Mouse (Mus musculus) lung, embryonic 14.5 days (tissue): ENCODE results near the gene Zmynd10. TPM values are rescaled to one million over a fixed set of nuclear protein-coding genes. Genes with fewer than 3 reads are reported as not detected.

Experiments used
- ATAC-seq: fragments of 200-750 bp; cut with Nextera tagmentation; 2 replicates; pipeline ENCODE4 v1.8.0; 2017; ENCODE audit warnings: mild to moderate bottlenecking, moderate TSS enrichment, moderate library complexity; ENCODE audit not compliant: insufficient read depth
- DNase-seq: peaks from one replicate; pipeline ENCODE4 v3.0.0-alpha.2; 2015
- H3K27ac ChIP-seq: fragments of 300-500 bp; sonication (generic); 2 replicates; pipeline ENCODE4 v1.5.1; 2014; ENCODE audit warnings: low read depth, mild to moderate bottlenecking, moderate library complexity
- H3K27me3 ChIP-seq: fragments of 300-500 bp; sonication (generic); 2 replicates; pipeline ENCODE4 v1.6.1; 2014; ENCODE audit warnings: low read length, control low read depth; ENCODE audit not compliant: insufficient read depth
- H3K36me3 ChIP-seq: fragments of 300-500 bp; sonication (generic); 2 replicates; pipeline ENCODE4 v1.6.1; 2014; ENCODE audit warnings: control low read depth; ENCODE audit not compliant: insufficient read depth
- H3K4me1 ChIP-seq: fragments of 300-500 bp; sonication (generic); 2 replicates; pipeline ENCODE4 v1.6.1; 2014; ENCODE audit warnings: antibody characterized with exemption, control low read depth; ENCODE audit not compliant: insufficient read depth
- H3K4me2 ChIP-seq: fragments of 300-500 bp; sonication (generic); 2 replicates; pipeline ENCODE4 v1.6.1; 2014; ENCODE audit warnings: mild to moderate bottlenecking
- H3K4me3 ChIP-seq: fragments of 300-500 bp; sonication (generic); 2 replicates; pipeline ENCODE4 v1.5.1; 2014; ENCODE audit warnings: low read depth, low read length
- H3K9ac ChIP-seq: fragments of 300-500 bp; sonication (generic); 2 replicates; pipeline ENCODE4 v1.6.1; 2014
- H3K9me3 ChIP-seq: fragments of 300-500 bp; sonication (generic); 2 replicates; pipeline ENCODE4 v1.6.1; 2016; ENCODE audit warnings: low read depth, low read length, control low read depth
- CTCF ChIP-seq: IDR thresholded peaks from 2 replicates; pipeline ENCODE4 v1.5.1; 2016; ENCODE audit warnings: antibody characterized with exemption, low read depth
- WGBS: fragments of 180-500 bp; shearing (Covaris S2); extraction: QIAGEN DNeasy Blood & Tissue Kit; methylation state at CpG from one replicate; pipeline ENCODE4 v1.1.7; 2014; 5-methylcytosine and 5-hydroxymethylcytosine counted together
- polyA plus RNA-seq: library from polyadenylated mRNA; unstranded; fragments of >200 nt; fragmentation: Nextera tagmentation; extraction: Ambion mirVana; gene quantifications from 2 replicates; pipeline ENCODE4 v1.2.1, GENCODE M21; 2014

The Zmynd10 gene
- polyA plus RNA-seq, 1 experiment from 2014 or later: 1.1 TPM

DNA sequence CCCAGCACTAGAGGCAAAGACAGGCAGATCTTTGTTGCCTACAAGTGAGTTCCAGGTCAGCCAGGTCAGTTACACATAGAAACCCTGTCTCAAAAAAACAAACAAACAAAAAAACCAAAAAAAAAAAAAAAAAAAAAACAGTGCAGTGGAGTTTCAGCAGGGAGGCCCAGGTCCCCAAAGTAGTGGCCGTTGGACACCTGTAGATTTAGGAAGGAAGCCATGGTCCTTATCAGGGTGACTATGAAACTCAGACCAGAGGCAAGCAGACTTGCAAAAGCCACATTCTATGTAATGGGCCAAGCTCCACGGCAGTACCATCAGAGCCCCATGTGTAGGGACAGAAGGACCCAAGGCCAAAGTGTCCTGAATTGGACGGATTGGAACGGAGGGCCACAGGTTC is 34.5 kb downstream of the Zmynd10 start:
- peaks cover 18% of the 10 kb centered on the region; the same call in 1 of the 2 replicates for H3K36me3 ChIP-seq
- H3K4me2 ChIP-seq: peak overlapping the region; percentile 73
- TF ChIP-seq CTCF: no peak
- WGBS: 60% methylated on average over 4 of the region's 4 CpGs
- no peaks in the 10 kb centered on the region for H3K27me3 ChIP-seq
- peaks cover 4% of the 10 kb centered on the region for H3K4me1 ChIP-seq
- H3K4me3 ChIP-seq: peak overlapping the region; percentile 51
- no peaks in the 10 kb centered on the region for H3K9me3 ChIP-seq
- H3K27ac ChIP-seq: peak overlapping the region; percentile 93
- ATAC-seq (no peak), DNase-seq (no peak)
- peak overlapping the region; percentile 66 for H3K9ac ChIP-seq

DNA sequence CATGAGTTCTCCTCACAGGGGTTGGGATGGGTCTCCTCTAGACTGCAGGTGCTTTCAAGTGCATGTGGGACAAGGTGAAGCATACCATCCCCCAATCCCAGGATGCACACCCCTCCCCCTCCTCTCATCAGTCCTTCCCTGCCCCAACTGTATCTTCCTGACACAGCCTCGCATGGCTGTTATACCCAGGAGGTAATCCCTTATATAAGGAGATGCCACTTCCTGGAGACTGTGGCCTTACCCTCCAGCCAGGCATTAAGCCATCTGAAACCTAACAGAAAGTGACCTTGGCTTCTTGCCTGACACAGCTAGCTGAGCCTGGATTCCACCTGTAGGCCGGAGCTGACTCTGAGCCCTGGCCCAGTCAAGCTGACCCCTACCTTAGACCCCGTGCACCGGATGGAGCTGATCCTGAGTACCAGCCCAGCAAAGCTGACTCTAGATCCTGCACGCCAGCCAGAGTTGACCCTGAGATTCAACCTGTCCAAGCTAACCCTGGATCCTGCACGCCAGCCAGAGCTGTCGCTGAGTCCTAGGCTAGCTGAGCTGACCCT is 35.5 kb downstream of the Zmynd10 start:
- Histone ChIP-seq H3K36me3 (peaks cover 18% of the 10 kb centered on the region; the same call in 1 of the 2 replicates), H3K9ac (no peak overlapping the region; the same call in 1 of the 2 replicates), H3K4me2 (0 out of 2 replicates have a peak overlapping the region, but pooled peaks have one; percentile 73), H3K4me1 (no peaks in the 10 kb centered on the region), H3K4me3 (no peak overlapping the region), H3K27me3 (no peaks in the 10 kb centered on the region), H3K9me3 (no peaks in the 10 kb centered on the region), H3K27ac (no peak overlapping the region)
- WGBS: 87% methylated on average over 7 of the region's 7 CpGs
- no peak for DNase-seq
- TF ChIP-seq CTCF: no peak
- no peak for ATAC-seq

DNA sequence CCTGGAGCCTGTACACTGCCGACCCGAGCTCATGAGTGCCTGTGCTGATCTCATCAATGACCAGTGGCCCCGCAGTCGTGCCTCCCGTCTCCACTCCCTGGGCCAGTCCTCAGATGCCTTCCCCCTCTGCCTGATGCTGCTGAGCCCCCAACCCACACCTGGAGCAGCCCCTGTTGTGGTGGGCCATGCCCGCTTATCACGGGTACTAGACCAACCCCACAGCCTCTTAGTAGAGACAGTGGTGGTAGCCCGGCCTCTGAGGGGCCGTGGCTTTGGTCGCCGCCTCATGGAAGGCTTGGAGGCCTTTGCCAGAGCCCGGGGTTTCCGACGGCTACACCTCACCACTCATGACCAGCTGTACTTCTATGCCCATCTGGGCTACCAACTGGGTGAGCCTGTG is 36.1 kb downstream of the Zmynd10 start:
- H3K27me3 ChIP-seq: no peaks in the 10 kb centered on the region
- no peak for TF ChIP-seq CTCF
- H3K36me3 ChIP-seq: peaks cover 18% of the 10 kb centered on the region; the same call in 1 of the 2 replicates
- ATAC-seq (no peak), DNase-seq (no peak)
- WGBS: 91% methylated on average over 14 of the region's 14 CpGs
- no peaks in the 10 kb centered on the region for H3K9me3 ChIP-seq
- H3K4me2 ChIP-seq: no peak overlapping the region
- no peak overlapping the region for H3K9ac ChIP-seq
- H3K4me1 ChIP-seq: peaks cover 2% of the 10 kb centered on the region; the same call in 1 of the 2 replicates
- H3K4me3 ChIP-seq: no peak overlapping the region
- H3K27ac ChIP-seq: no peak overlapping the region

DNA sequence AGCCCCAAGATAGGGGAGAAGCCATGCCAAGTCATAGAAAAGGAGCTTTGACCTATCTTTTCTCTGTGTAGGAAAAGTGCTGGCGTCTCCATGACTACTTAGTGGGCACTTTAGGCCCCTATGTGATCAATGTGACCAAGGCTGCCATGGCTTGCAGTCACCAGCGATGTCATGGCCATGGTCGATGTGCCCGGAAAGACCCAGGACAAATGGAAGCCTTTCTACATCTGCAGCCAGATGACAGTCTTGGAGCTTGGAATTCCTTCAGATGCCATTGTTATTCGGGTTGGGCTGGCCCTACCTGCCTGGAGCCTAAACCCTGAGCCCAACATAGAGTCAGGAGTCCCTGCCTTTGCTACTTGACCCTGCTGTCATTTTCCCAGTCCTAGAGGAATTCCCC is 39.4 kb downstream of the Zmynd10 start:
- no peak overlapping the region for H3K9ac ChIP-seq
- H3K4me2 ChIP-seq: peak overlapping the region; percentile 13; the same call in 1 of the 2 replicates
- H3K9me3 ChIP-seq: no peaks in the 10 kb centered on the region
- peaks cover 8% of the 10 kb centered on the region; the same call in 1 of the 2 replicates for H3K4me1 ChIP-seq
- ATAC-seq (no peak), DNase-seq (no peak)
- WGBS: 84% methylated on average over 5 of the region's 5 CpGs
- H3K27me3 ChIP-seq: no peaks in the 10 kb centered on the region
- no peak overlapping the region; the same call in 1 of the 2 replicates for H3K4me3 ChIP-seq
- H3K27ac ChIP-seq: no peak overlapping the region
- H3K36me3 ChIP-seq: peaks cover 38% of the 10 kb centered on the region
- no peak for TF ChIP-seq CTCF

DNA sequence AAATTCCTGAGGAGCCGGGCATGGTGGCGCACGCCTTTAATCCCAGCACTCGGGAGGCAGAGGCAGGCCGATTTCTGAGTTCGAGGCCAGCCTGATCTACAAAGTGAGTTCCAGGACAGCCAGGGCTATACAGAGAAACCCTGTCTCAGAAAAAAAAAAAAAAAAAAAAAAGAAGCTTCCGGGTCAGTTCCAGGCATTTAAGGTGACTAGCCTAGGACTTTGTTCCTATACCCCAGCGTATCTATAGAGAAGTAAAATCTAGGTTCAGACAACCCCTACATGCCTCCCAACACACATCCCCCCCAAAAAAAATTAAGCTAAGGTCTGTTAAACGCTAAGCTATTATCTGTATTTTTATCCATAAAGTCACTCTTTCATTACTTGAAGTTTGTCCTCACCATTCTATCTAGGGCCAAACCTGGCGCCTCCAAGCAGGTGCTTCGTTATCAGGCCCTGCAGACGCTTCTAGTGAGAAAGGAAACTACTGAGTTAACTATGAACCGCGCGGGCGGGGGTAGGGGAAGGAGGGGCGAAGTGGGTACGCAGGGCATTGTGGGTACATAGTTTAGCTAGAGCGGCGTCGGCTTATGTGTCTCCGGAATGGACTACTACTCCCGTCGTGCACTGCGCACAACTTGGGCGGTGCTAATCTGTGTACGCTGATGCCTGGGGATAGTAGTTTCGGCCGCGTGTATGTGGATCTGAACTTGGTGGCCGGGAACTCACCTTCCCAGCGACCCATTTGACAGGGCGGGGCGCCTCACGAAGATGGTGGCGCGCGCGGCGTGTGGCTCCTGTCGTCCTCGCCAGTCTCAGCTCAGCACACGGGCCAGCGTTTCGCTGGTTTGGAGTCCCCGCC is 40.1 kb downstream of the Zmynd10 start, which contains the start of gene Ifrd2:
TSS of gene Ifrd2 (plus strand) at position 669 of the 859 bp plus-strand sequence.
- WGBS: 13% methylated on average over 46 of the region's 46 CpGs
- Histone ChIP-seq H3K9me3 (no peaks in the 10 kb centered on the region), H3K9ac (peak within 1 kb of the TSS; percentile 68), H3K27me3 (no peaks in the 10 kb centered on the region), H3K4me3 (peak within 1 kb of the TSS; percentile 78), H3K36me3 (peaks cover 45% of the 10 kb centered on the region), H3K4me2 (peak within 1 kb of the TSS; percentile 96), H3K4me1 (peaks cover 8% of the 10 kb centered on the region; the same call in 1 of the 2 replicates), H3K27ac (peak within 1 kb of the TSS; percentile 50; the same call in 1 of the 2 replicates)
- no peak for TF ChIP-seq CTCF
- ATAC-seq: peak; percentile 97
- peak; percentile 99 for DNase-seq

DNA sequence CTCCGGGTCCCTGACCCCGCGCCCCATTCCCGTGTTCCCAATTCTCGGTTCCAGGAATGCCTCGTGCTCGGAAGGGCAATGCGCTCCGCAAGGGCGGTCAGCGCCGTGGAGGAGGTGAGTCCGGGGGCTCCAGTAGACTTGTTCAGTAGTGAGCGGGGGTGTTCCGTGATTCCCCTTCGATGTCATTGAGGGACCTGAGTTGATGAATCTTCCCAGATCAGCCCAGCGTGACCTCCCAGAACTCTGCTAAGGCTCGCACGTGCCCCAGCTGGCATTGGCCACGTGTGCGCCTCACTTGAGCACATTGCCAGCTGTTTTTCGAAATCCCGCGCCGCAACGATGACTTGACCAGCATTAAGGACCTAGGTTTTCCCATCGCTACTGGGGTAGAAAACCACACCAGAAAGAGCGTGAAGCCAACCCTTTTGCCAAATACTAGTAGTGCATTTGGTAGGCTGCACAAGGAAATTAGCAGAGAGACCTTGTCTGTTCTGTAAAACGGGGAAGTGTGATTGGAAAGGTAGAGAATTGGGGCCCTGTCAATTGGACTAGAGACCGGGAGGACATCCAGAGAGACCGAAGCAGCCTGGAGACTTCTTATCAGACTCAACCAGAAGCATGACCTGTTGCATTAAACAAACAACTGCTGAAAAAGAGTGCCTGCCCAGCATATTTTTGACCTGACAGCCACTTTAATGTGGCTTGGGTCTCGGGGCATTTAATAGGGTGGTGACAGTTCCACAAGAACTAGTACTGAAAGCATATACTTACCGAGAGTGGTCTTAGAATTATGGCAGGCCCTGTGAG is 40.9 kb downstream of the Zmynd10 start:
- H3K27ac ChIP-seq: peak overlapping the region; percentile 50; the same call in 1 of the 2 replicates
- H3K9ac ChIP-seq: peak overlapping the region; percentile 68
- H3K4me2 ChIP-seq: peak overlapping the region; percentile 96
- 1% methylated on average over 33 of the region's 33 CpGs for WGBS
- no peaks in the 10 kb centered on the region for H3K27me3 ChIP-seq
- peaks cover 8% of the 10 kb centered on the region; the same call in 1 of the 2 replicates for H3K4me1 ChIP-seq
- ATAC-seq (no peak), DNase-seq (peak; percentile 73)
- peaks cover 49% of the 10 kb centered on the region for H3K36me3 ChIP-seq
- peak overlapping the region; percentile 78 for H3K4me3 ChIP-seq
- H3K9me3 ChIP-seq: no peaks in the 10 kb centered on the region
- no peak for TF ChIP-seq CTCF
